Comparison of ENCODE assay signal across 14 mouse cellular contexts in the genomic region with DNA sequence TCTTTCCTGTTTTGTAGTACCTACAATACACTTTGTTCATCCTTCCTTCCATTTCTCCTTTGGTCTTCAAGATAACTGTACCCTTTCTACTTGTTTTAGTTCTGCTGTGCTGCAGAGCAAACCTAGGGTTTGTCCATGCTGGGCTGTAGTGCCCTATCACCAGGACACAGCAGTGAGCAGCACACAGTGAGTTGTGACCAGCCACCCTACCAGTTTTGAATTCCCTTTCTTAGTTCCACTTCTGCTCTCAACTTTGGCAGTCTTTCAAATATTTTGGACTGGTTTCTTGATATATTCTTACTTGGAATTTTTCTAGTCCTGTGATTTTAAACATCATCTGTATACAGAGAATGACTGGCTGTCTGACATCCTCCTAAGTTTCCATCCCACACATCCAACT. TPM values are rescaled to one million over a fixed set of nuclear protein-coding genes. Genes with fewer than 3 reads are reported as not detected.
DNase-seq lines count a peak whose midpoint lies in the region; ATAC-seq lines count a peak whose summit lies in the region.
"Had no signal": no experiment of that assay in that cellular context is flagged by ENCODE, and none has a peak within 500 bp of the region (broad histone marks: within the 10 kb centered on the region; RNA-seq: fewer than 3 reads in every experiment).

No protein-coding gene starts in this region.

- peak; percentile 37 for DNase-seq in layer of hippocampus, adult 9-11 months
- no peak for DNase-seq in layer of hippocampus, postnatal 36 days
- DNase-seq in 416B (ENCODE audit: low read depth) = peak; percentile 18
- DNase-seq in Muller cell, postnatal 12 days (ENCODE audit: inconsistent ontology term) = peak; percentile 15
- DNase-seq in cerebellum, postnatal 10 days = no peak
- DNase-seq in adrenal gland, adult 8-10 months = no peak
- DNase-seq: adrenal gland, postnatal 10 days; cerebellum, adult 8-10 months; kidney, adult 8-10 months; kidney, postnatal 25 days; spleen, adult 18-20 months had no signal

- ATAC-seq in megakaryocyte, adult 5-6 weeks (ENCODE audit: poor library complexity, severe bottlenecking) = 0 out of 2 replicates have a peak, but pooled peaks have one; percentile 31
- ATAC-seq: inflammation-experienced regulatory T-cells, adult 6 months; midbrain, embryonic 16.5 days had no signal

RNA-seq across cellular contexts. Expression of gene Blm, which starts 34.8 kb away (rescaled TPM):
- total RNA-seq in layer of hippocampus, postnatal 36 days (2021) = 1 to 10 TPM; 2.0 to 4.7 TPM
- total RNA-seq in megakaryocyte, adult 5-6 weeks (2015) = 38.8 and 45.4 TPM in 2 replicates
- total RNA-seq in megakaryocyte, adult 5-6 weeks (2017) = 27.1 and 30.9 TPM in 2 replicates
- 1 to 10 TPM; 1.7 to 8.6 (median 5.1) TPM for total RNA-seq in adrenal gland, adult 8-10 months (2022)

Comparison
In these comparisons a context has a peak if more than half of its experiments do, and no peak if none do; other contexts are left out.
1. DNase-seq: peak in layer of hippocampus, adult 9-11 months (single experiment), 416B (single experiment) and Muller cell, postnatal 12 days (single experiment); none in layer of hippocampus, postnatal 36 days (0 of 2), cerebellum, postnatal 10 days (0 of 2) and adrenal gland, adult 8-10 months (single experiment).